Mouse (Mus musculus) liver, embryonic 14.5 days (tissue): ENCODE results near the gene Dpf1.

Source experiments
- CTCF ChIP-seq: IDR thresholded peaks from 2 replicates; pipeline ENCODE4 v1.5.1; 2016; ENCODE audit warnings: antibody characterized with exemption, low read depth, control low read depth
- EP300 ChIP-seq: IDR thresholded peaks from 2 replicates; pipeline ENCODE4 v1.6.1; 2016; ENCODE audit warnings: antibody characterized with exemption, low read depth

GRCm38 (mm10) chr7:29314844-29315628 is 11.3 kb downstream of the Dpf1 start:
- TF ChIP-seq EP300 (no peak), CTCF (no peak)
